Mouse (Mus musculus): ENCODE results near the gene Arhgap4. TPM values are rescaled to one million over a fixed set of nuclear protein-coding genes. Genes with fewer than 3 reads are reported as not detected.
A peak's percentile ranks its signal among the peaks of the same experiment; 100 is the strongest.

Gene Arhgap4
- polyA plus RNA-seq, 1 experiment from 2014 or later = 3.4 TPM

DNA sequence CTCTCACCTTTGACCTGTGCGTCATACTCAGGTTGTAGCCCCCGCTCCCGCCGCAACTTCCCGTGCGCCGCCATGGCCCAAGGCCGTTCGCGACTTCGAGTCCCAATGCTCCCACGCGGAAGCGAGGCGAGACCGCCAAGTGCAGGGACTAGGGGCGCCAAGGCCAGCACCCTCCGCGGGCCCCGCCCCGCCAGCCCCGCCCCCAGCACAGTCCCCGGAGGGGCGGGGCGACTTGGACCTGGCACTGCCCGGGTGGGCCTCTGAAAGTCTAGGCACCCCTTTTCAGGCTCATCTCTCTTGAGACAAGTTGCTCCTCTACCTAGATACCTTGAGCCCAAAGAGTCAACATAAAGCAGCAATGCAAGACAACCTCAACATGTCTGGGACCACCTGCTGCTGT, 10.5 kb downstream of the Arhgap4 start:
- H3K4me3 ChIP-seq = no peak overlapping the region
- peaks cover 7% of the 10 kb centered on the region for H3K4me1 ChIP-seq (replicated peaks)
- no peaks in the 10 kb centered on the region for H3K9me3 ChIP-seq
- no peaks in the 10 kb centered on the region for H3K36me3 ChIP-seq
- H3K9ac ChIP-seq = no peak overlapping the region
- H3K27ac ChIP-seq = no peak overlapping the region
- peak overlapping the region; percentile 41 for H3K4me2 ChIP-seq
- no peak for ATAC-seq (ENCODE audit: low FRiP score)
- 30% methylated on average over 18 of the region's 26 CpGs for WGBS
- H3K27me3 ChIP-seq = no peaks in the 10 kb centered on the region

DNA sequence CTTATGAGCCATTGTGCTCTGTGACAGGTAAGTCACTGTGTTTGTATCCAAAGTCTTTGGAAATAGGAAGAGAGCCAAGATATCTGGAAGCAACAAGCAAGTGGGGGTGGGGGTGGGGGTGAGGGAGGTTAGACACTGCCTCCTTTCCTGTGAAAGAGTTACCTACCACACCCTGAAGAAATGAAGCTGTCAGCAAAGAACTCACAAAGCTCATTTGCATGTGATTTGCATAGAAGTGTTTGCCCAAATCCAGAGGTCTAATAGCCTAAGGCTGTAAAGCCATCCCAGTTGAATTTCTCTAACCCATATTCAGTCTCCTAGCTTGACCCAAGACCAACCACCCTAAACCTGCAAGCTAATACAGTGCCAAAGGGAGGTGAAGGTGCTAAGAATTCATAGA, 11.2 kb downstream of the Arhgap4 start:
- ATAC-seq (ENCODE audit: low FRiP score) = no peak
- H3K36me3 ChIP-seq = no peaks in the 10 kb centered on the region
- H3K9me3 ChIP-seq = no peaks in the 10 kb centered on the region
- no peak overlapping the region for H3K9ac ChIP-seq
- H3K4me2 ChIP-seq = no peak overlapping the region
- no peak overlapping the region for H3K4me3 ChIP-seq
- no peak overlapping the region for H3K27ac ChIP-seq
- peaks cover 4% of the 10 kb centered on the region for H3K4me1 ChIP-seq (replicated peaks)
- no peaks in the 10 kb centered on the region for H3K27me3 ChIP-seq

DNA sequence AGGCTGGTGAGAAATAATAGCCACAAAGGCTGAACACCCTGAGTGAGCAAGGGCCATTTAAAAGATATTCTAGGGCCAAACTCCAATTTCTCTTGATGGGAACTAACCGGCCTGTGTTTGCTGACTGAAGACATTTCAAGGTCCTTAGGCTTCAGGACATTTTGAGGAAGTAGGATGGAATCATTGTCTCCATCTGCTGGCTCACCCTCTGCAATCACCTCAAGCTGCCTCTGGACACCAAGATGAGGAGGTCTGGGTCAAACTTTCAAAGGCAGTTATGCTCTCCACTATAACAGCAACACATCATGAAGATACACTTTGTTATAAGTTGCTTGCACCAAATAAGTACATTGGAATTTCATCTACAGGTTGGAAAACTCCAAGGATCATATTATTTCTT, 11.6 kb downstream of the Arhgap4 start:
- 75% methylated on average over 1 of the region's 1 CpGs for WGBS

DNA sequence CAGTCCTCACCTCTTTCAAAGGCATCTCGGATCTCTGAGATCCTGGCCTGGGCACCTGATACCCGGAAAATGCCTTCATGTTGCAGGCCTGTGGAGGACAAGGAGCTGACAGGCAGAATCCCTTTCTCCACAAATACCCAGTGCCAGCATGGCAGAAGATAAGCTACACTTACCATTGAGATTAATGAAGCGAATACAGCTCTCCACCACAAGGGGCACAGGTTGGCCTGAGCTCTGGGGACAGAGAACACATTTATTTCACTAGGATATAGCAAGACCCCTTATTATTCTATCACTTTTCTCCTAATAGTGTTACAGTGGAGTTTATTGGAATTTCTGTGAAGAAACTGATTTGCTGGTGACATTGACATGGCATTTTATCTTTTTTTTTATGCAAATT, 23.7 kb downstream of the Arhgap4 start:
- Histone ChIP-seq H3K4me1 (replicated peaks) (no peaks in the 10 kb centered on the region), H3K4me2 (no peak overlapping the region), H3K4me3 (no peak overlapping the region), H3K27me3 (no peaks in the 10 kb centered on the region), H3K9ac (no peak overlapping the region), H3K9me3 (no peaks in the 10 kb centered on the region), H3K27ac (no peak overlapping the region), H3K36me3 (no peaks in the 10 kb centered on the region)
- no peak for ATAC-seq (ENCODE audit: low FRiP score)
- 60% methylated on average over 3 of the region's 3 CpGs for WGBS

More for the DNA sequence above, 11.6 kb downstream of the Arhgap4 start:
- no peak overlapping the region for H3K27ac ChIP-seq
- no peaks in the 10 kb centered on the region for H3K27me3 ChIP-seq
- no peaks in the 10 kb centered on the region for H3K9me3 ChIP-seq
- no peak for ATAC-seq (ENCODE audit: low FRiP score)
- no peak overlapping the region for H3K4me3 ChIP-seq
- no peak overlapping the region for H3K4me2 ChIP-seq
- H3K4me1 ChIP-seq (replicated peaks) = peaks cover 3% of the 10 kb centered on the region
- no peaks in the 10 kb centered on the region for H3K36me3 ChIP-seq
- no peak overlapping the region for H3K9ac ChIP-seq

DNA sequence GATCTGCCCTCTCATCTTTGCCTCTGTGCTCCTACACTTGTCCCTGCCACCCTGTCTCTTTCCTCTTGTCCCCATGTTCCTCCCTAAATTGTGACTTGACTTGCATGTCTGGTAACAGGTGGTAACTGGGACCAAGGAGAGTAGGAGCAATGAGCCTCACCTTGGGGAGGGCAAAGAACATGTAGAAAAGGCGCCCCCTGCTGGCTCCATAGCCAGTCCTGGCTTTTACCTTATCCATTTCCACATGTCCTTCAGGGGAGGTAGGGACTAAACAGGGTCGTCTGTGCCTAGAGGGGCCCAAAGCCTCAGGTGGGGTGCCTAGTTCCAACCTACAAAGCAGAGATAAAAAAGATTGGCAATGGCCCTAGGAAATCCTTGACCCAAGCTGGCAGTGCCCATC, 26.0 kb downstream of the Arhgap4 start, which contains the start of gene L1cam:
L1cam (minus strand) TSS at position 387 of the 400 bp plus-strand sequence.
- 25% methylated on average over 2 of the region's 2 CpGs for WGBS
- Histone ChIP-seq H3K27ac (no peak within 1 kb of the TSS), H3K4me3 (no peak within 1 kb of the TSS), H3K36me3 (no peaks in the 10 kb centered on the region), H3K4me2 (no peak within 1 kb of the TSS), H3K27me3 (no peaks in the 10 kb centered on the region), H3K9ac (no peak within 1 kb of the TSS), H3K9me3 (no peaks in the 10 kb centered on the region), H3K4me1 (replicated peaks) (no peaks in the 10 kb centered on the region)
- ATAC-seq (ENCODE audit: low FRiP score) = no peak

DNA sequence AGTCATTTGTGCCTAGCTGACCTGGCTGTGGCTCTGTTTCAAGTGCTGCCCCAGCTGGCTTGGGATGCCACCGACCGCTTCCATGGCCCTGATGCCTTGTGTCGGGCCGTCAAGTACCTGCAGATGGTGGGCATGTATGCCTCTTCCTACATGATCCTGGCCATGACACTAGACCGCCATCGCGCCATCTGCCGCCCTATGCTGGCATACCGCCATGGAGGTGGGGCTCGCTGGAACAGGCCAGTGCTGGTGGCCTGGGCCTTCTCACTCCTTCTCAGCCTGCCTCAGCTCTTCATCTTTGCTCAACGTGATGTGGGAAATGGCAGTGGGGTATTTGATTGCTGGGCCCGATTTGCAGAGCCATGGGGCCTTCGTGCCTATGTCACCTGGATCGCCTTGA, 28.8 kb downstream of the Arhgap4 start:
- 95% methylated on average over 14 of the region's 14 CpGs for WGBS
- Histone ChIP-seq H3K27ac (no peak overlapping the region), H3K27me3 (no peaks in the 10 kb centered on the region), H3K9ac (no peak overlapping the region), H3K4me2 (no peak overlapping the region), H3K4me3 (no peak overlapping the region), H3K4me1 (replicated peaks) (no peaks in the 10 kb centered on the region), H3K36me3 (no peaks in the 10 kb centered on the region), H3K9me3 (no peaks in the 10 kb centered on the region)
- no peak for ATAC-seq (ENCODE audit: low FRiP score)

DNA sequence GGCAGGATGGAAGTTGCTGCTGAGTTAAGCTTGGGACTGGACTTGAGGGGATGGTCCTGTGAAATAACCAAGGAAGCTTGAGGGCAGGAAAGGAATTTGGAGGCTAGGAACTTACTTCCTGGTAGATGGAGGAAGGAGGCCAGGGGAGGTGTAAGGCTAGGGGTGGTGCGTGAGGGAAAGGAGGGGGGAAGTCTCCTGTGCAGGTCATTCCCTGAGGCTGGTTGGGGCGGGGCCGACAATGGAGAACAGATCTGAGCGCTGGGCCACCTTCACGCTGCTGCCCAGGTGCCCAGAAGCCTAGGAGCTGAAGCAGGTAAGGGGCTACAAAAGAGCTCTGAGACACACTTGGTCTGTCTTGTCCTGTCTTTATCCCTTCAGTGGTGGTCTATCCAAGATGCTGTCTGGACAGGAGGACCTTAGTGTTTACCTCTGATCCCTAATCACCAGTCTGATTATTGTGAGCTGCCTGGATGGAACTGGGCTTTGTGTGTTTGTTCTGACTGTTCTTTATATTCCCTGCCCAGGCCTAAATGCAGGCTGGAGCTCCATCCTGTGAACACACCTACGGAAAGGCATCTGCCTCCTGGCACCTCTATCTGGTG, 30.0 kb downstream of the Arhgap4 start, which contains the start of gene Avpr2:
Avpr2 (plus strand) TSS at position 552 of the 602 bp plus-strand sequence.
- Histone ChIP-seq H3K4me1 (replicated peaks) (no peaks in the 10 kb centered on the region), H3K4me2 (no peak within 1 kb of the TSS), H3K9me3 (no peaks in the 10 kb centered on the region), H3K4me3 (no peak within 1 kb of the TSS), H3K36me3 (no peaks in the 10 kb centered on the region), H3K9ac (no peak within 1 kb of the TSS), H3K27me3 (no peaks in the 10 kb centered on the region), H3K27ac (no peak within 1 kb of the TSS)
- ATAC-seq (ENCODE audit: low FRiP score) = no peak
- WGBS = 90% methylated on average over 6 of the region's 6 CpGs

DNA sequence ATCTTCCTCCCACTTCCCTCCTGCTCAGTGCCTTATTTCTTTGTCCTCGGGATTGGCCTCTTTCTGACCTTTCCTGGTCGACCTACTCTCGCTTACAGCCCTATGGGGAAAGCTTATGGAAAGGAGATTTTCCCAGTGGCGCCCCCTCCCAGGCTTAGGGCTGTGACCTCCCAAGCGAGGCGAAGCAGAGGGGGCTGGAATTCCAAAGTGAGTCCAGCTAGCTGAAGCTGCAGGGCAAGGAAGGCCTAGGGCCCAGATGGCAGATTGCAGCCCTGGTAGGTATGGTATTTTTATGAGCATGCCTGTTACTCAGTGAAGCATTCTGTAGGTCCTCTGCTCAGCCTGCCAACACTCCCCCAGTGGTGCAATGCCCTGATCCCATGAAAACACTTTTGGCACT, 40.2 kb downstream of the Arhgap4 start:
- Histone ChIP-seq H3K4me1 (replicated peaks) (peaks cover 22% of the 10 kb centered on the region), H3K9me3 (no peaks in the 10 kb centered on the region), H3K27ac (peak overlapping the region; percentile 30; the same call in 1 of the 2 replicates), H3K4me2 (peak overlapping the region; percentile 56), H3K4me3 (no peak overlapping the region), H3K27me3 (no peaks in the 10 kb centered on the region), H3K36me3 (no peaks in the 10 kb centered on the region), H3K9ac (peak overlapping the region; percentile 83)
- 22% methylated on average over 6 of the region's 6 CpGs for WGBS
- ATAC-seq (ENCODE audit: low FRiP score) = no peak

DNA sequence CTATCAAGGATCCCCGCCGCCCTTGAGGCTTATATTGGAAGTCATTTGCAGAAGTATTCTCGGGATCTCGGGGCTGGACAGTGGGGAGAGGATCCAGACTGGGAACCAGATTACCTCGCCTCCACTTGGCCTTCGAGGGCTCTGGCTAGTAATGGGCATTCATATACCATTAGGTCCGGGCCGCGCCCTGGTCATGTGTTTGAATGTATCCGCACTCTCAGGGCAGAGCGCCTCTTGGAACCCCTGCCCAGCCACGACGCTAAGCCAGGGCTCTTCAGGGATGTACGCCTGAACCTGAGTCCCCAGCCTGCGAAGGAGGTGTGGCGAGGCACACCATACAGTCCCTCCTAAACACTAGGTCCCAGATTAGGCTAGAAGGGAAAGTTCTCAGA, 40.6 kb downstream of the Arhgap4 start:
- Histone ChIP-seq H3K9ac (peak overlapping the region; percentile 83), H3K4me3 (peak overlapping the region; percentile 53), H3K27me3 (no peaks in the 10 kb centered on the region), H3K4me1 (replicated peaks) (peaks cover 27% of the 10 kb centered on the region), H3K4me2 (peak overlapping the region; percentile 56), H3K27ac (peak overlapping the region; percentile 82), H3K9me3 (no peaks in the 10 kb centered on the region), H3K36me3 (no peaks in the 10 kb centered on the region)
- ATAC-seq (ENCODE audit: low FRiP score) = peak; percentile 66
- 19% methylated on average over 16 of the region's 16 CpGs for WGBS

DNA sequence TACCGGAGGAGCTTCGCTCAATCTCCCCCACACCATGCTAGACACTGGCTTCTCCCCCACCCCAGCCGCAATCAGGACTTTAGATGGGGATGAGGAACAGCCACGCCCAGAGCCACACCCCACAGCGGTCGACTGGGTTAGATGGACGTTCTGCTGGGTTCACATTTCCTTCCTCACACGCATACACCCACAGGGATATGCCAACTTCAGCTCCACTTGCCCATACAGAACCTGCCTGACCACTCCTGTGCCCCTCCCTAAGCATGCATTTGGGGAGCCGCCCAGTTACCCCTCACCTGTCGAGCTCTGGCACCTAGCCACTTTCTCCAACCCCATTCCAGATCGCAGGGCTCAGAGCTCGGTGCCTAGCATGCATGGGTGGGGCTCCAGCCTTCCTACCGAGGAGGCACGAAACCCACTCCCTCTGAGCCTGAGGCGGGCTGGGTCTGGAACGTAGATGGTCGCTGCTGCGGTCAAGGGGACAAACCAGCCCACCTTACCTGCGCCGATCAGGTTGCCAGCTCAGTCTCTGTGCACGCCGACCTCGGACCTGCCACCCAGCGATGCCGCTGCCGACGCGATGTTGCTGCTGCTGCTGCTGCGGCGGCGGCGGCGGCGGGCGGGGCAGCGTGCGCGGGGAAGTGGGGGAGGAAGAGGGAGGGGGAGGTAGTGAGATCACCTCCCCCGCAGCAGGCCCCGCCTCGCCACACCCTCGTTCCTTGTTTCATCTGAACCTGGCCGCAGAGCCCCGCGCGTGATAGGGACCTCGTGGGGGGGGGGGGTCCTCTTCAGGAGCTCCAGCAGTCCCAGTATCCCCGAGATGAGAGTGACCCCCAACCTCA, 41.3 kb downstream of the Arhgap4 start:
- Histone ChIP-seq H3K36me3 (no peaks in the 10 kb centered on the region), H3K27ac (peak overlapping the region; percentile 82), H3K4me2 (peak overlapping the region; percentile 56), H3K4me1 (replicated peaks) (peaks cover 33% of the 10 kb centered on the region), H3K4me3 (peak overlapping the region; percentile 53), H3K27me3 (no peaks in the 10 kb centered on the region), H3K9ac (peak overlapping the region; percentile 83), H3K9me3 (no peaks in the 10 kb centered on the region)
- 12% methylated on average over 34 of the region's 48 CpGs for WGBS
- peak; percentile 63 for ATAC-seq (ENCODE audit: low FRiP score)

DNA sequence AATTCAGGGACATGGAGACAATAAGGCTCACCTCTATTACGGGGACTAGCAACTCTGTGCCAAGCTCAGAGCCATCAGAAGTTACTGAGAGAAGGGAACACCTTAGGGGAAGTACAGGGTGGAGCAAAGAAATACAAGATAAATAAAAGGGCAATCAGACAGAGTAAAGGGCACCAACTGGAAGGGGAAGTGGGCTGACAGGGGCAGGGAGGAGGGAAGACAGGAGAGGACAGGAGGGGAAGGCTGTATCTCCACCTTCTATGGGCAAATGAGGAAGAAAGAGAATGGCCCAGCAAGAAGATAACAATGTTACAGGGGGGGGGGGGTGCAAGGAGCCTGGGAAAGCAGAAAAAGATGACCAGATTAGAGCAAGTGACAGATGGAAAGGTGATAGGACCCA, 44.7 kb downstream of the Arhgap4 start:
- no peaks in the 10 kb centered on the region for H3K27me3 ChIP-seq
- no peak overlapping the region for H3K9ac ChIP-seq
- WGBS = 90% methylated on average over 1 of the region's 1 CpGs
- H3K4me1 ChIP-seq (replicated peaks) = peaks cover 47% of the 10 kb centered on the region
- no peak overlapping the region for H3K27ac ChIP-seq
- H3K4me3 ChIP-seq = no peak overlapping the region
- H3K4me2 ChIP-seq = peak overlapping the region; percentile 46
- H3K9me3 ChIP-seq = no peaks in the 10 kb centered on the region
- no peaks in the 10 kb centered on the region for H3K36me3 ChIP-seq
- ATAC-seq (ENCODE audit: low FRiP score) = no peak

DNA sequence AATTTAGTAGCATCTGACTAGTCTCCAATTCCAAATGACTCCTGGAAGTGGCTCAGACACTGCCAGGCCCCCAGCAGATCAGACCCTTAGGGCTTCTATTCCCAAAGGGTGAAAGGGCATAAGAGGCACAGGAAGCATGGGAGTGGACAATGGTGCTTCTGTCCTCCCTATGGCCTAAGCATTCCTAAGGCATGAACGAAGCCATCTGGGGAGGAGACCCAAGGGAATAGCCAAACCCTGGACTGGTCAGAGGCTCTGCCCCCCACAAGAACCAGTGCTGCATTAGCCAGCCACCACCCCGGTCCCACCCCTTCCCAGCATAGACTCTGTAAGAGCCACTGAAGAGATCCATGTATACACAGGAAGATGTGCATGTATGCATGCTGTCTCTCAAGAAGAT, 45.8 kb downstream of the Arhgap4 start:
- H3K27me3 ChIP-seq = no peaks in the 10 kb centered on the region
- peak overlapping the region; percentile 46 for H3K4me2 ChIP-seq
- no peak overlapping the region for H3K9ac ChIP-seq
- no peak overlapping the region for H3K27ac ChIP-seq
- H3K4me1 ChIP-seq (replicated peaks) = peaks cover 44% of the 10 kb centered on the region
- H3K9me3 ChIP-seq = no peaks in the 10 kb centered on the region
- no peak overlapping the region for H3K4me3 ChIP-seq
- ATAC-seq (ENCODE audit: low FRiP score) = no peak
- 72% methylated on average over 2 of the region's 2 CpGs for WGBS
- H3K36me3 ChIP-seq = no peaks in the 10 kb centered on the region

DNA sequence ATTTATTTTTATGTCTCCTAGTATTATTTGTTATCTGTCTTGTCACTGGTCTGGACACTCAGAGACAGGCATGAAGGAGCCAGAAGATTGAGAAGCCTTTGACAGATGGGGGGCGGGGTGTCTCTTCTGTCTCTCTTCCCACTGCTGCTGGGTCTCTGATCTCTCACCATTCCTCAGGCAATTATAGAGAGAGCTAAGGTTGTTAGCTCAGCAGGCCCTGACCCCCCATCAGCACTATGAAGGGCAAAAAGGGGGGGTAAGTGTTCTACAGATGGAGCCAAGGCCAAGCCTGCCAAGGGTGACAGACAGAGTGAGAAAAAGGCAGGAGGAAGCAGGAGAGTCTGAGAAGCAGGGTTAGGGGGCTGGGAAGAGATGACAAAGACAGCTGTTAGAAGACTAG, 49.7 kb downstream of the Arhgap4 start:
- H3K9me3 ChIP-seq = no peaks in the 10 kb centered on the region
- ATAC-seq (ENCODE audit: low FRiP score) = no peak
- no peak overlapping the region for H3K4me3 ChIP-seq
- H3K9ac ChIP-seq = no peak overlapping the region; the same call in 1 of the 2 replicates
- peaks cover 3% of the 10 kb centered on the region; the same call in 1 of the 2 replicates for H3K36me3 ChIP-seq
- WGBS = 44% methylated on average over 1 of the region's 1 CpGs
- H3K4me2 ChIP-seq = no peak overlapping the region
- H3K27me3 ChIP-seq = no peaks in the 10 kb centered on the region
- H3K27ac ChIP-seq = no peak overlapping the region
- H3K4me1 ChIP-seq (replicated peaks) = peaks cover 47% of the 10 kb centered on the region
